Mouse (Mus musculus): Measurements from ENCODE around the gene Mmaa.

Mmaa gene

DNA sequence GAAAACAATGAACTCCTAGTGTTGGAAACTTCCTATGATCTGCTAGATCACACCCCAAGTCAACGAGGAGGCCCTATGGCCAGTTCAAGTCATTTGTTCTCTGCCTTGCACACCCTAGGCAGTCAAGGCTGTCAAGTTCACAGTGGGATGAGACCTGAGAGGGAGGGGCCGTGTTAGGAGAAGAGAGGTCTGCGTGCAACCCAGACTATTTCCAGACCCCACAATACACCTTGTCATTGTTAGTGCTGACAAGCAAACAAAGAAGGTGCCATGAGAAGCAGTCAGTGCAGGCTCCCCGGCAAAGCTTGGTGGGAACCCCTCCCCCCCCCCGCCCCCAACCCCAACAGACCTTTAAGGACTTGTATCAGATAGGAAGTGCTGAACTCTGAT lies 72.0 kb downstream of the Mmaa start:
- no peak for DNase-seq (ENCODE audit: low spot score in 2 of 2)

DNA sequence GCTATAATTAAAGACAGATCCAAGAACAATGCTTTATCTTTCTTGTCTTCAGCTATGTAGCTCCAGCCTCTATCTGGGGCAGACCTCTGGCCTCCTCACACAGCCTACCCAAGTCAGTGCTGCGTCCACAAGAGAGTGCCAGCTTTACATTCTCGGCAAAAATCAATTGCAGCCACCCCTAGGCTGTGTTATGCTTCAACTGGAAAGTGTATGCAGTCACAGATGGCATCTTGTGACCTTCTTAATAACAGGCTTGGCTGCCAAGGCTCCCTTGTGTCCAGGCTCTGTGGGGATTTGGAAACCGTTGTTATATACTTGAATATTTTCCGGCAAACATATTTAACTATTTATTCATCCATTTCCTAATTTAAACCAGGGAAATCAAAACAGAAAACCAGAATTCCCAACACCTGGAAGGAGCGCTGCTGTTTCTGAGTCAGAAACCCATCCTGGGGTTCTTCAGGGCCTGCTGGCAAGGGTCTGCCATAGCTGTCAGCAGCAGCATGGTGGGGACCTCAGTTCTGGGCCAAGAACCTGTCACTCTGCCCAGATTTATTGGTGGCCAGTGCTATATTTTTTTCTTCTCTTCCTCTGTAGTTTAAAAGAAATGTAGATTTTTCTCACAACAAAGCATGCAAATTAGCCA lies 72.5 kb downstream of the Mmaa start:
- DNase-seq (ENCODE audit: low spot score in 2 of 2): no peak
